Mouse (Mus musculus): ENCODE results near the gene Arsb.

- TF ChIP-seq POLR2A (IDR thresholded peaks at IDR 0.05; ENCODE audit: low read depth, low read length), result no peak
- TF ChIP-seq CTCF (IDR thresholded peaks at IDR 0.05; ENCODE audit: borderline replicate concordance, insufficient read depth, low read length), result no peak
Observed at GRCm38 (mm10) chr13:93951555-93951954, 180.1 kb downstream of the Arsb start.
